Mouse (Mus musculus) G1E (cell line): Measurements from ENCODE around the gene Wwox.

Experiments used
- CTCF ChIP-seq: IDR thresholded peaks from 2 replicates; pipeline ENCODE4 v1.5.1; 2012; ENCODE audit warnings: low read depth, low read length, inconsistent platforms, mixed read lengths
- GATA1 ChIP-seq: IDR thresholded peaks from 2 replicates; pipeline ENCODE4 v1.6.1; 2012; ENCODE audit warnings: borderline replicate concordance, low read length, inconsistent platforms, mixed read lengths
- GATA2 ChIP-seq: IDR thresholded peaks from 2 replicates; pipeline ENCODE4 v1.6.1; 2012; ENCODE audit warnings: low read depth, low read length, inconsistent platforms, borderline replicate concordance
- POLR2AphosphoS5 ChIP-seq: IDR thresholded peaks from 2 replicates; pipeline ENCODE4 v1.6.1; 2012; ENCODE audit warnings: low read depth, low read length, inconsistent platforms; ENCODE audit not compliant: insufficient replicate concordance
- TAL1 ChIP-seq: conservative IDR thresholded peaks from 2 replicates; pipeline ENCODE4 v1.6.1; 2012; ENCODE audit warnings: low read depth, low read length, inconsistent platforms, mixed read lengths

GRCm38 (mm10) chr8:114505351-114506347 lies 66.2 kb downstream of the Wwox start:
- no peak for TF ChIP-seq POLR2AphosphoS5
- TF ChIP-seq CTCF, result no peak
- no peak for TF ChIP-seq TAL1
- TF ChIP-seq GATA1, result no peak
- no peak for TF ChIP-seq GATA2
